Mouse (Mus musculus): ENCODE data around the gene Zfp488. TPM values are rescaled to one million over a fixed set of nuclear protein-coding genes. Genes with fewer than 3 reads are reported as not detected.

The Zfp488 gene
- 0.12 TPM in 1 of 2 replicates, not detected in the other for polyA plus RNA-seq (2015; fragmentation: Nextera tagmentation; extraction: Ambion mirVana)

GRCm38 (mm10) chr14:33978604-33979059 lies at the start of gene Zfp488:
Zfp488 (minus strand) TSS chr14:33978764.
- H3K4me2 ChIP-seq, result peak within 1 kb of the TSS; percentile 71
- H3K27ac ChIP-seq, result no peak within 1 kb of the TSS
- peaks cover 10% of the 10 kb centered on the region for H3K4me1 ChIP-seq
- WGBS, result 3% methylated on average over 25 of the region's 25 CpGs
- peaks cover 3% of the 10 kb centered on the region; the same call in 1 of the 2 replicates for H3K27me3 ChIP-seq
- no peaks in the 10 kb centered on the region for H3K36me3 ChIP-seq (ENCODE audit: poor library complexity, severe bottlenecking)
- H3K4me3 ChIP-seq, result peak within 1 kb of the TSS; percentile 39
- H3K9ac ChIP-seq, result peak within 1 kb of the TSS; percentile 44
- peak; percentile 63; the same call in 1 of the 2 replicates for ATAC-seq
- no peaks in the 10 kb centered on the region for H3K9me3 ChIP-seq (replicated peaks)

GRCm38 (mm10) chr14:34026710-34027109 lies 48.1 kb upstream of the Zfp488 start:
- no peaks in the 10 kb centered on the region for H3K4me1 ChIP-seq
- no peaks in the 10 kb centered on the region for H3K27me3 ChIP-seq
- WGBS, result 76% methylated on average over 2 of the region's 2 CpGs
- H3K4me3 ChIP-seq, result no peak overlapping the region
- no peak overlapping the region for H3K4me2 ChIP-seq
- H3K36me3 ChIP-seq (ENCODE audit: poor library complexity, severe bottlenecking), result no peaks in the 10 kb centered on the region
- ATAC-seq, result no peak
- no peak overlapping the region for H3K27ac ChIP-seq
- H3K9ac ChIP-seq, result no peak overlapping the region
- 0 out of 2 replicates have a peak, but pooled peaks cover 5% of the 10 kb centered on the region for H3K9me3 ChIP-seq (replicated peaks)

GRCm38 (mm10) chr14:34016938-34017337 lies 38.4 kb upstream of the Zfp488 start:
- no peaks in the 10 kb centered on the region for H3K27me3 ChIP-seq
- H3K27ac ChIP-seq, result no peak overlapping the region
- H3K36me3 ChIP-seq (ENCODE audit: poor library complexity, severe bottlenecking), result no peaks in the 10 kb centered on the region
- H3K9me3 ChIP-seq (replicated peaks), result no peaks in the 10 kb centered on the region
- no peak overlapping the region for H3K4me2 ChIP-seq
- 88% methylated on average over 2 of the region's 2 CpGs for WGBS
- H3K9ac ChIP-seq, result no peak overlapping the region
- no peaks in the 10 kb centered on the region for H3K4me1 ChIP-seq
- H3K4me3 ChIP-seq, result no peak overlapping the region
- ATAC-seq, result no peak

GRCm38 (mm10) chr14:34016381-34016780 lies 37.8 kb upstream of the Zfp488 start, which contains the start of gene Gm5460:
Gm5460 (plus strand) TSS chr14:34016758.
- ATAC-seq, result no peak
- Histone ChIP-seq H3K4me2 (no peak within 1 kb of the TSS), H3K36me3 (ENCODE audit: poor library complexity, severe bottlenecking) (no peaks in the 10 kb centered on the region), H3K27me3 (no peaks in the 10 kb centered on the region), H3K4me1 (no peaks in the 10 kb centered on the region), H3K9ac (no peak within 1 kb of the TSS), H3K27ac (no peak within 1 kb of the TSS), H3K9me3 (replicated peaks) (no peaks in the 10 kb centered on the region), H3K4me3 (no peak within 1 kb of the TSS)
- WGBS, result 93% methylated on average over 4 of the region's 4 CpGs

- Histone ChIP-seq H3K27ac (no peak within 1 kb of the TSS), H3K9ac (no peak within 1 kb of the TSS), H3K4me1 (no peaks in the 10 kb centered on the region), H3K4me2 (no peak within 1 kb of the TSS), H3K27me3 (no peaks in the 10 kb centered on the region), H3K9me3 (replicated peaks) (no peaks in the 10 kb centered on the region), H3K36me3 (ENCODE audit: poor library complexity, severe bottlenecking) (no peaks in the 10 kb centered on the region), H3K4me3 (no peak within 1 kb of the TSS)
- ATAC-seq, result no peak
- 94% methylated on average over 3 of the region's 3 CpGs for WGBS
Measured at GRCm38 (mm10) chr14:34015063-34015462, 36.5 kb upstream of the Zfp488 start, which contains the start of gene Gm30083. Gm30083 (minus strand) TSS chr14:34015182.

GRCm38 (mm10) chr14:34002358-34002757 lies 23.8 kb upstream of the Zfp488 start:
- H3K4me1 ChIP-seq, result no peaks in the 10 kb centered on the region; the same call in 1 of the 2 replicates
- no peak overlapping the region for H3K27ac ChIP-seq
- no peak for ATAC-seq
- no peak overlapping the region for H3K4me3 ChIP-seq
- no peaks in the 10 kb centered on the region for H3K27me3 ChIP-seq
- no peaks in the 10 kb centered on the region for H3K36me3 ChIP-seq (ENCODE audit: poor library complexity, severe bottlenecking)
- WGBS, result 90% methylated on average over 5 of the region's 5 CpGs
- no peaks in the 10 kb centered on the region for H3K9me3 ChIP-seq (replicated peaks)
- H3K4me2 ChIP-seq, result no peak overlapping the region
- H3K9ac ChIP-seq, result no peak overlapping the region

GRCm38 (mm10) chr14:34001445-34001844 lies 22.9 kb upstream of the Zfp488 start:
- no peak overlapping the region for H3K9ac ChIP-seq
- no peak for ATAC-seq
- H3K4me1 ChIP-seq, result no peaks in the 10 kb centered on the region; the same call in 1 of the 2 replicates
- H3K9me3 ChIP-seq (replicated peaks), result no peaks in the 10 kb centered on the region
- H3K4me2 ChIP-seq, result no peak overlapping the region
- H3K36me3 ChIP-seq (ENCODE audit: poor library complexity, severe bottlenecking), result no peaks in the 10 kb centered on the region
- H3K27me3 ChIP-seq, result no peaks in the 10 kb centered on the region
- H3K27ac ChIP-seq, result no peak overlapping the region
- H3K4me3 ChIP-seq, result no peak overlapping the region

GRCm38 (mm10) chr14:34000076-34000475 lies 21.5 kb upstream of the Zfp488 start:
- no peaks in the 10 kb centered on the region for H3K9me3 ChIP-seq (replicated peaks)
- no peak overlapping the region for H3K27ac ChIP-seq
- no peaks in the 10 kb centered on the region; the same call in 1 of the 2 replicates for H3K4me1 ChIP-seq
- no peaks in the 10 kb centered on the region for H3K27me3 ChIP-seq
- H3K4me2 ChIP-seq, result no peak overlapping the region
- H3K4me3 ChIP-seq, result no peak overlapping the region
- no peaks in the 10 kb centered on the region for H3K36me3 ChIP-seq (ENCODE audit: poor library complexity, severe bottlenecking)
- no peak overlapping the region for H3K9ac ChIP-seq
- ATAC-seq, result no peak

GRCm38 (mm10) chr14:33997427-33997826 lies 18.9 kb upstream of the Zfp488 start:
- Histone ChIP-seq H3K27me3 (no peaks in the 10 kb centered on the region), H3K9ac (no peak overlapping the region), H3K36me3 (ENCODE audit: poor library complexity, severe bottlenecking) (no peaks in the 10 kb centered on the region), H3K4me2 (no peak overlapping the region), H3K27ac (no peak overlapping the region), H3K4me3 (no peak overlapping the region), H3K9me3 (replicated peaks) (no peaks in the 10 kb centered on the region), H3K4me1 (no peaks in the 10 kb centered on the region; the same call in 1 of the 2 replicates)
- WGBS, result 75% methylated on average over 6 of the region's 6 CpGs
- no peak for ATAC-seq

GRCm38 (mm10) chr14:33993521-33994289 lies 15.1 kb upstream of the Zfp488 start:
- Histone ChIP-seq H3K4me3 (no peak overlapping the region), H3K27ac (no peak overlapping the region), H3K9me3 (replicated peaks) (no peaks in the 10 kb centered on the region), H3K36me3 (ENCODE audit: poor library complexity, severe bottlenecking) (no peaks in the 10 kb centered on the region), H3K4me2 (no peak overlapping the region), H3K4me1 (no peaks in the 10 kb centered on the region; the same call in 1 of the 2 replicates), H3K9ac (no peak overlapping the region), H3K27me3 (no peaks in the 10 kb centered on the region)
- WGBS, result 88% methylated on average over 6 of the region's 6 CpGs
- no peak for ATAC-seq

- Histone ChIP-seq H3K27me3 (no peaks in the 10 kb centered on the region), H3K9ac (no peak overlapping the region), H3K4me2 (no peak overlapping the region), H3K36me3 (ENCODE audit: poor library complexity, severe bottlenecking) (no peaks in the 10 kb centered on the region), H3K4me3 (no peak overlapping the region), H3K4me1 (no peaks in the 10 kb centered on the region; the same call in 1 of the 2 replicates), H3K27ac (no peak overlapping the region), H3K9me3 (replicated peaks) (no peaks in the 10 kb centered on the region)
- 93% methylated on average over 9 of the region's 9 CpGs for WGBS
- ATAC-seq, result no peak
Measured at GRCm38 (mm10) chr14:33993051-33993450, 14.5 kb upstream of the Zfp488 start.

- H3K9ac ChIP-seq, result no peak overlapping the region
- no peaks in the 10 kb centered on the region for H3K27me3 ChIP-seq
- no peak overlapping the region for H3K27ac ChIP-seq
- no peak overlapping the region for H3K4me2 ChIP-seq
- ATAC-seq, result no peak
- H3K36me3 ChIP-seq (ENCODE audit: poor library complexity, severe bottlenecking), result no peaks in the 10 kb centered on the region
- H3K9me3 ChIP-seq (replicated peaks), result no peaks in the 10 kb centered on the region
- H3K4me1 ChIP-seq, result no peaks in the 10 kb centered on the region; the same call in 1 of the 2 replicates
- no peak overlapping the region for H3K4me3 ChIP-seq
- WGBS, result 84% methylated on average over 4 of the region's 4 CpGs
Measured at GRCm38 (mm10) chr14:33991971-33992370, 13.4 kb upstream of the Zfp488 start.

All from forebrain, embryonic 13.5 days (tissue).